Mouse (Mus musculus): ENCODE measurements around the gene Slc8a2. TPM values are rescaled to one million over a fixed set of nuclear protein-coding genes. Genes with fewer than 3 reads are reported as not detected.

Slc8a2 gene
- polyA plus RNA-seq, 1 experiment = 1.5 TPM

GRCm38 (mm10) chr7:16198540-16198939, 68.9 kb downstream of the Slc8a2 start:
- 86% methylated on average over 11 of the region's 11 CpGs for WGBS

GRCm38 (mm10) chr7:16201136-16201535, 71.5 kb downstream of the Slc8a2 start:
- no peak overlapping the region for H3K27ac ChIP-seq (ENCODE audit: insufficient read depth, low read depth, low read length)
- TF ChIP-seq CTCF (IDR thresholded peaks at IDR 0.05; ENCODE audit: extremely low read depth, insufficient read length, insufficient replicate concordance, low read depth, low read length) = no peak
- no peak for TF ChIP-seq POLR2A (IDR thresholded peaks at IDR 0.05; ENCODE audit: low read depth, low read length)
- H3K36me3 ChIP-seq (ENCODE audit: control insufficient read depth, insufficient read depth, low read length) = peaks cover 41% of the 10 kb centered on the region
- H3K4me1 ChIP-seq (ENCODE audit: control insufficient read depth, insufficient read depth, insufficient read length, low read length) = no peaks in the 10 kb centered on the region; the same call in 1 of the 2 replicates
- 76% methylated on average over 6 of the region's 6 CpGs for WGBS
- H3K4me3 ChIP-seq (ENCODE audit: low read depth, low read length) = no peak overlapping the region
- no peaks in the 10 kb centered on the region for H3K27me3 ChIP-seq (ENCODE audit: control insufficient read depth, insufficient read depth, low read length)

More at GRCm38 (mm10) chr7:16198540-16198939, 68.9 kb downstream of the Slc8a2 start:
- no peak overlapping the region for H3K4me3 ChIP-seq (ENCODE audit: low read depth, low read length)
- TF ChIP-seq POLR2A (IDR thresholded peaks at IDR 0.05; ENCODE audit: low read depth, low read length) (no peak), CTCF (IDR thresholded peaks at IDR 0.05; ENCODE audit: extremely low read depth, insufficient read length, insufficient replicate concordance, low read depth, low read length) (no peak)
- no peaks in the 10 kb centered on the region for H3K27me3 ChIP-seq (ENCODE audit: control insufficient read depth, insufficient read depth, low read length)
- peaks cover 27% of the 10 kb centered on the region; the same call in 1 of the 2 replicates for H3K36me3 ChIP-seq (ENCODE audit: control insufficient read depth, insufficient read depth, low read length)
- no peaks in the 10 kb centered on the region; the same call in 1 of the 2 replicates for H3K4me1 ChIP-seq (ENCODE audit: control insufficient read depth, insufficient read depth, insufficient read length, low read length)
- H3K27ac ChIP-seq (ENCODE audit: insufficient read depth, low read depth, low read length) = no peak overlapping the region

GRCm38 (mm10) chr7:16202756-16203504, 73.3 kb downstream of the Slc8a2 start:
- Histone ChIP-seq H3K27ac (ENCODE audit: insufficient read depth, low read depth, low read length) (no peak overlapping the region), H3K36me3 (ENCODE audit: control insufficient read depth, insufficient read depth, low read length) (peaks cover 41% of the 10 kb centered on the region), H3K4me3 (ENCODE audit: low read depth, low read length) (no peak overlapping the region), H3K27me3 (ENCODE audit: control insufficient read depth, insufficient read depth, low read length) (no peaks in the 10 kb centered on the region), H3K4me1 (ENCODE audit: control insufficient read depth, insufficient read depth, insufficient read length, low read length) (peaks cover 4% of the 10 kb centered on the region; the same call in 1 of the 2 replicates)
- TF ChIP-seq CTCF (IDR thresholded peaks at IDR 0.05; ENCODE audit: extremely low read depth, insufficient read length, insufficient replicate concordance, low read depth, low read length) = no peak
- no peak for TF ChIP-seq POLR2A (IDR thresholded peaks at IDR 0.05; ENCODE audit: low read depth, low read length)
- 67% methylated on average over 15 of the region's 15 CpGs for WGBS

- no peak overlapping the region for H3K27ac ChIP-seq (ENCODE audit: insufficient read depth, low read depth, low read length)
- TF ChIP-seq POLR2A (IDR thresholded peaks at IDR 0.05; ENCODE audit: low read depth, low read length) = no peak
- TF ChIP-seq CTCF (IDR thresholded peaks at IDR 0.05; ENCODE audit: extremely low read depth, insufficient read length, insufficient replicate concordance, low read depth, low read length) = no peak
- peaks cover 7% of the 10 kb centered on the region; the same call in 1 of the 2 replicates for H3K4me1 ChIP-seq (ENCODE audit: control insufficient read depth, insufficient read depth, insufficient read length, low read length)
- peaks cover 37% of the 10 kb centered on the region for H3K36me3 ChIP-seq (ENCODE audit: control insufficient read depth, insufficient read depth, low read length)
- H3K4me3 ChIP-seq (ENCODE audit: low read depth, low read length) = no peak overlapping the region
- WGBS = 87% methylated on average over 13 of the region's 13 CpGs
- no peaks in the 10 kb centered on the region for H3K27me3 ChIP-seq (ENCODE audit: control insufficient read depth, insufficient read depth, low read length)
Observed at GRCm38 (mm10) chr7:16203505-16203903, 73.9 kb downstream of the Slc8a2 start.

- TF ChIP-seq POLR2A (IDR thresholded peaks at IDR 0.05; ENCODE audit: low read depth, low read length) (no peak), CTCF (IDR thresholded peaks at IDR 0.05; ENCODE audit: extremely low read depth, insufficient read length, insufficient replicate concordance, low read depth, low read length) (no peak)
- no peak overlapping the region for H3K4me3 ChIP-seq (ENCODE audit: low read depth, low read length)
- WGBS = 73% methylated on average over 9 of the region's 9 CpGs
- no peak overlapping the region for H3K27ac ChIP-seq (ENCODE audit: insufficient read depth, low read depth, low read length)
- H3K4me1 ChIP-seq (ENCODE audit: control insufficient read depth, insufficient read depth, insufficient read length, low read length) = peaks cover 7% of the 10 kb centered on the region
- H3K36me3 ChIP-seq (ENCODE audit: control insufficient read depth, insufficient read depth, low read length) = peaks cover 33% of the 10 kb centered on the region
- no peaks in the 10 kb centered on the region for H3K27me3 ChIP-seq (ENCODE audit: control insufficient read depth, insufficient read depth, low read length)
Observed at GRCm38 (mm10) chr7:16204791-16205190, 75.2 kb downstream of the Slc8a2 start.

- TF ChIP-seq CTCF (IDR thresholded peaks at IDR 0.05; ENCODE audit: extremely low read depth, insufficient read length, insufficient replicate concordance, low read depth, low read length) (no peak), POLR2A (IDR thresholded peaks at IDR 0.05; ENCODE audit: low read depth, low read length) (no peak)
- Histone ChIP-seq H3K27ac (ENCODE audit: insufficient read depth, low read depth, low read length) (peak overlapping the region; percentile 29), H3K27me3 (ENCODE audit: control insufficient read depth, insufficient read depth, low read length) (no peaks in the 10 kb centered on the region), H3K36me3 (ENCODE audit: control insufficient read depth, insufficient read depth, low read length) (peaks cover 27% of the 10 kb centered on the region), H3K4me3 (ENCODE audit: low read depth, low read length) (no peak overlapping the region), H3K4me1 (ENCODE audit: control insufficient read depth, insufficient read depth, insufficient read length, low read length) (peaks cover 7% of the 10 kb centered on the region)
- 77% methylated on average over 7 of the region's 7 CpGs for WGBS
Observed at GRCm38 (mm10) chr7:16207076-16207475, 77.5 kb downstream of the Slc8a2 start.

- TF ChIP-seq POLR2A (IDR thresholded peaks at IDR 0.05; ENCODE audit: low read depth, low read length) = no peak
- TF ChIP-seq CTCF (IDR thresholded peaks at IDR 0.05; ENCODE audit: extremely low read depth, insufficient read length, insufficient replicate concordance, low read depth, low read length) = no peak
- H3K4me1 ChIP-seq (ENCODE audit: control insufficient read depth, insufficient read depth, insufficient read length, low read length) = peaks cover 7% of the 10 kb centered on the region
Observed at GRCm38 (mm10) chr7:16207496-16207895, 77.9 kb downstream of the Slc8a2 start.

More at GRCm38 (mm10) chr7:16207496-16207895, 77.9 kb downstream of the Slc8a2 start:
- peaks cover 26% of the 10 kb centered on the region for H3K36me3 ChIP-seq (ENCODE audit: control insufficient read depth, insufficient read depth, low read length)
- WGBS = 79% methylated on average over 10 of the region's 10 CpGs
- H3K4me3 ChIP-seq (ENCODE audit: low read depth, low read length) = no peak overlapping the region
- H3K27ac ChIP-seq (ENCODE audit: insufficient read depth, low read depth, low read length) = peak overlapping the region; percentile 66
- H3K27me3 ChIP-seq (ENCODE audit: control insufficient read depth, insufficient read depth, low read length) = no peaks in the 10 kb centered on the region

Measured in small intestine, adult 2 months (tissue).